Mouse (Mus musculus) heart, adult 2 months (tissue): Measurements from ENCODE around the gene Tmem247.

Experiments
- CTCF ChIP-seq: fragments of 200-600 bp; IDR thresholded peaks from 2 replicates; pipeline ENCODE4 v1.8.1; 2022; ENCODE audit warnings: antibody characterized with exemption, mild to moderate bottlenecking, moderate library complexity
- POLR2A ChIP-seq: fragments of 200-500 bp; IDR thresholded peaks from 2 replicates; pipeline ENCODE4 v1.6.1; 2011; ENCODE audit warnings: mild to moderate bottlenecking, low read depth, low read length, control low read depth; ENCODE audit not compliant: insufficient read depth

DNA sequence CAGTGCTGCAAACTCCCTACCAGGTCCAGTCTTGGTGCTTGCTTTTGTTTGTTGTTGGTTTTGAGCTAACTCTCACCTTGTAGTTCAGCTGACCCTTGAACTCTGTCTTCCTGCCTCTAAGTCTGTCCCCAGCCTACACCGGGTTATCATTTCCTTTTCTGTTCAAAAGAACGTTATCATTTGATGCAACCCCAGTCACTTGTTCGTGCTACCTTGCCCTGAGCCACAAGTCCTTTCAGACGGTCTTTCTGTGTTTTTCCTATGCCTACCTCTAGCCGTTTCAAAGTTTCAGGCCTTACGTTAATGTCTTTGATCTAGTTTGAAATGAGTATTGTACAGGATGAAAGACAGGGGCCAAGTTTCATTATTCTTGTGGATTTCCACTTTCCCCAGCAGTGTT is 44.5 kb upstream of the Tmem247 start:
- TF ChIP-seq POLR2A (no peak), CTCF (no peak)
